In genomic region chr11:115285282-115285681, GRCm38 (mm10) we compare ENCODE assay signal across 35 mouse cellular contexts. TPM values are rescaled to one million over a fixed set of nuclear protein-coding genes. Genes with fewer than 3 reads are reported as not detected.
A peak's percentile ranks its signal among the peaks of the same experiment; 100 is the strongest.
DNase-seq lines count a peak whose midpoint lies in the region; ATAC-seq and TF ChIP-seq lines count a peak whose summit lies in the region.
"Had no signal": no experiment of that assay in that cellular context is flagged by ENCODE, and none has a peak within 500 bp of the region (broad histone marks: within the 10 kb centered on the region; RNA-seq: fewer than 3 reads in every experiment).

No protein-coding gene starts in this region.

- H3K9ac ChIP-seq in midbrain, embryonic 16.5 days (ENCODE audit: low read depth, low read length) = 0 out of 2 replicates have a peak overlapping the region, but pooled peaks have one; percentile 10
- no peak overlapping the region for H3K9ac ChIP-seq in midbrain, postnatal 0 days (replicated peaks; ENCODE audit: low read length, poor library complexity, severe bottlenecking)
- H3K9ac ChIP-seq in heart, embryonic 12.5 days = no peak overlapping the region
- H3K9ac ChIP-seq: forebrain, embryonic 13.5 days; heart, embryonic 13.5 days; limb, embryonic 15.5 days; neural tube, embryonic 12.5 days had no signal

- no peaks in the 10 kb centered on the region for H3K36me3 ChIP-seq in midbrain, embryonic 16.5 days (ENCODE audit: control insufficient read depth, insufficient read depth, low read length)
- H3K36me3 ChIP-seq in midbrain, postnatal 0 days (ENCODE audit: insufficient read depth, low read length) = no peaks in the 10 kb centered on the region
- H3K36me3 ChIP-seq in heart, embryonic 12.5 days = no peaks in the 10 kb centered on the region
- H3K36me3 ChIP-seq: heart, embryonic 13.5 days; limb, embryonic 10.5 days; limb, embryonic 15.5 days; neural tube, embryonic 12.5 days had no signal

- H3K4me2 ChIP-seq in midbrain, embryonic 16.5 days (ENCODE audit: low read length) = no peak overlapping the region
- H3K4me2 ChIP-seq in midbrain, postnatal 0 days (ENCODE audit: low read depth, low read length, poor library complexity, severe bottlenecking) = no peak overlapping the region
- no peak overlapping the region for H3K4me2 ChIP-seq in heart, embryonic 12.5 days
- H3K4me2 ChIP-seq: forebrain, embryonic 13.5 days; heart, embryonic 13.5 days; limb, embryonic 15.5 days; neural tube, embryonic 12.5 days had no signal

- no peak for ATAC-seq in midbrain, embryonic 16.5 days
- no peak for ATAC-seq in midbrain, postnatal 0 days (ENCODE audit: low FRiP score)
- peak; percentile 70 to 74 for ATAC-seq in hematopoietic stem cell, adult 5-6 weeks (replicated peaks in 1 of 2; ENCODE audit: insufficient read depth in 1 of 2, low FRiP score in 2 of 2, low TSS enrichment in 1 of 2, low read depth in 1 of 2, poor library complexity in 2 of 2, severe bottlenecking in 2 of 2)
- no peak for ATAC-seq in heart, embryonic 12.5 days (ENCODE audit: insufficient number of reproducible peaks, low FRiP score)
- ATAC-seq: forebrain, embryonic 13.5 days; hindbrain, embryonic 16.5 days; Patski had no signal

- TF ChIP-seq CTCF in gastrocnemius, adult 2 months (IDR thresholded peaks at IDR 0.05) = no peak
- no peak for TF ChIP-seq CTCF in midbrain, postnatal 0 days (IDR thresholded peaks at IDR 0.05)

- 67% methylated on average over 4 of the region's 4 CpGs for WGBS in midbrain, embryonic 16.5 days
- WGBS in midbrain, postnatal 0 days = 79% methylated on average over 4 of the region's 4 CpGs
- WGBS in heart, embryonic 12.5 days = 43% methylated on average over 4 of the region's 4 CpGs

- DNase-seq in gastrocnemius, adult 2 months = no peak
- DNase-seq in gastrocnemius, postnatal 14 days = no peak
- DNase-seq in midbrain, postnatal 0 days (ENCODE audit: low spot score) = no peak
- no peak for DNase-seq in left cerebral cortex, postnatal 25 days (ENCODE audit: low spot score in 2 of 2)
- DNase-seq: adrenal gland, postnatal 14 days; cerebellum, adult 18-20 months; gastrocnemius, postnatal 25 days; heart, adult 18-20 months; heart, postnatal 10 days; kidney, adult 8-10 months; lung, postnatal 36 days; midbrain, embryonic 14.5 days; retina, postnatal 1 day; right cerebral cortex, postnatal 14 days; thymus, postnatal 4 days had no signal

- no peaks in the 10 kb centered on the region for H3K27me3 ChIP-seq in midbrain, embryonic 16.5 days (ENCODE audit: control insufficient read depth, insufficient read depth, low read depth, low read length)
- no peaks in the 10 kb centered on the region for H3K27me3 ChIP-seq in midbrain, postnatal 0 days (ENCODE audit: insufficient read depth, low read length)
- no peaks in the 10 kb centered on the region for H3K27me3 ChIP-seq in heart, embryonic 12.5 days (replicated peaks)
- H3K27me3 ChIP-seq: forebrain, embryonic 13.5 days; heart, embryonic 13.5 days; limb, embryonic 15.5 days; neural tube, embryonic 12.5 days; Patski had no signal

- H3K9me3 ChIP-seq in midbrain, embryonic 16.5 days (replicated peaks; ENCODE audit: control insufficient read depth, low read length, poor library complexity, severe bottlenecking) = no peaks in the 10 kb centered on the region
- H3K9me3 ChIP-seq in midbrain, postnatal 0 days (ENCODE audit: low read length) = no peaks in the 10 kb centered on the region
- no peaks in the 10 kb centered on the region for H3K9me3 ChIP-seq in heart, embryonic 12.5 days (replicated peaks)
- H3K9me3 ChIP-seq: forebrain, embryonic 13.5 days; heart, embryonic 13.5 days; limb, embryonic 10.5 days; limb, embryonic 15.5 days; neural tube, embryonic 12.5 days had no signal

- intact Hi-C loops in gastrocnemius, adult 2 months (cut with DNase I) = no loop called here
- intact Hi-C loops in gastrocnemius, postnatal 14 days (cut with DNase I; ENCODE audit: low total_unique reads) = no loop called here
- intact Hi-C loops in left cerebral cortex, postnatal 25 days (cut with DNase I) = no loop called here

- H3K4me1 ChIP-seq in midbrain, embryonic 16.5 days (ENCODE audit: control insufficient read depth, insufficient read depth, low read length) = peaks cover 3% of the 10 kb centered on the region; the same call in 1 of the 2 replicates
- no peaks in the 10 kb centered on the region for H3K4me1 ChIP-seq in midbrain, postnatal 0 days (ENCODE audit: insufficient read depth, low read length)
- peaks cover 18% of the 10 kb centered on the region for H3K4me1 ChIP-seq in heart, embryonic 12.5 days (replicated peaks)
- H3K4me1 ChIP-seq: limb, embryonic 15.5 days had no signal

- H3K27ac ChIP-seq in gastrocnemius, adult 2 months = peak overlapping the region; percentile 35; the same call in 1 of the 2 replicates
- no peak overlapping the region for H3K27ac ChIP-seq in midbrain, embryonic 16.5 days (ENCODE audit: low read length)
- H3K27ac ChIP-seq in midbrain, postnatal 0 days (ENCODE audit: low read depth, low read length) = no peak overlapping the region
- no peak overlapping the region for H3K27ac ChIP-seq in heart, embryonic 12.5 days (ENCODE audit: poor library complexity, severe bottlenecking)
- H3K27ac ChIP-seq: forebrain, embryonic 13.5 days; heart, embryonic 13.5 days; kidney, postnatal 0 days; limb, embryonic 10.5 days; limb, embryonic 15.5 days; neural tube, embryonic 12.5 days had no signal

- no peak overlapping the region for H3K4me3 ChIP-seq in gastrocnemius, adult 2 months
- no peak overlapping the region for H3K4me3 ChIP-seq in midbrain, embryonic 16.5 days (ENCODE audit: low read depth, low read length)
- no peak overlapping the region for H3K4me3 ChIP-seq in midbrain, postnatal 0 days (ENCODE audit: low read depth, low read length)
- H3K4me3 ChIP-seq in heart, embryonic 12.5 days = no peak overlapping the region
- H3K4me3 ChIP-seq: forebrain, embryonic 13.5 days; heart, embryonic 13.5 days; limb, embryonic 10.5 days; limb, embryonic 15.5 days; myocyte; neural tube, embryonic 12.5 days had no signal

RNA-seq across cellular contexts. Expression of gene Fdxr, which starts 8.4 kb away (rescaled TPM):
- 1 to 10 TPM; 2.9 to 4.4 TPM for total RNA-seq in gastrocnemius, adult 2 months (2021)
- 1 to 10 TPM; 5.4 to 6.0 TPM for total RNA-seq in gastrocnemius, postnatal 14 days (2021)
- 19.7 and 23.4 TPM in 2 replicates for polyA plus RNA-seq in midbrain, embryonic 16.5 days (2015; fragmentation: Nextera tagmentation; extraction: Ambion mirVana)
- total RNA-seq in midbrain, postnatal 0 days (2014; rRNA removed) = 17.7 and 18.8 TPM in 2 replicates
- polyA plus RNA-seq in midbrain, postnatal 0 days (2015; fragmentation: Nextera tagmentation; extraction: Ambion mirVana) = 14.8 and 16.7 TPM in 2 replicates
- total RNA-seq in hematopoietic stem cell, adult 5-6 weeks (2017) = 19.9 and 22.6 TPM in 2 replicates
- total RNA-seq in left cerebral cortex, postnatal 25 days (2021) = 10 to 100 TPM; 14.5 to 17.4 TPM
- 11.3 and 12.3 TPM in 2 replicates for polyA plus RNA-seq in heart, embryonic 12.5 days (2016; fragmentation: Nextera tagmentation; extraction: Ambion mirVana)

RNA-seq across cellular contexts. Expression of gene Fads6, which starts 12.2 kb away (rescaled TPM):
- 1 to 10 TPM; 2.4 to 5.4 TPM for total RNA-seq in gastrocnemius, adult 2 months (2021)
- total RNA-seq in gastrocnemius, postnatal 14 days (2021) = 1 to 10 TPM; 1.6 to 1.7 TPM
- 0.91 and 1.4 TPM in 2 replicates for polyA plus RNA-seq in midbrain, embryonic 16.5 days (2015; fragmentation: Nextera tagmentation; extraction: Ambion mirVana)
- 10.2 and 10.6 TPM in 2 replicates for total RNA-seq in midbrain, postnatal 0 days (2014; rRNA removed)
- 1.4 and 1.6 TPM in 2 replicates for polyA plus RNA-seq in midbrain, postnatal 0 days (2015; fragmentation: Nextera tagmentation; extraction: Ambion mirVana)
- 2.8 and 4.3 TPM in 2 replicates for total RNA-seq in hematopoietic stem cell, adult 5-6 weeks (2017)
- 10 to 100 TPM in 1 of 2 experiments, 1 to 10 TPM in 1; 9.5 to 10.8 TPM for total RNA-seq in left cerebral cortex, postnatal 25 days (2021)
- 0.51 and 0.86 TPM in 2 replicates for polyA plus RNA-seq in heart, embryonic 12.5 days (2016; fragmentation: Nextera tagmentation; extraction: Ambion mirVana)

RNA-seq across cellular contexts. Expression of gene Grin2c, which starts 18.2 kb away (rescaled TPM):
- under 1 TPM in 1 of 2 experiments, not detected in 1; 0.06 TPM for total RNA-seq in gastrocnemius, adult 2 months (2021)
- total RNA-seq in gastrocnemius, postnatal 14 days (2021) = not detected
- polyA plus RNA-seq in midbrain, embryonic 16.5 days (2015; fragmentation: Nextera tagmentation; extraction: Ambion mirVana) = 0.18 and 0.31 TPM in 2 replicates
- total RNA-seq in midbrain, postnatal 0 days (2014; rRNA removed) = 2.9 and 4.1 TPM in 2 replicates
- polyA plus RNA-seq in midbrain, postnatal 0 days (2015; fragmentation: Nextera tagmentation; extraction: Ambion mirVana) = 0.59 and 0.75 TPM in 2 replicates
- total RNA-seq in hematopoietic stem cell, adult 5-6 weeks (2017) = not detected in 2 replicates
- total RNA-seq in left cerebral cortex, postnatal 25 days (2021) = 10 to 100 TPM; 41.0 to 42.0 TPM
- polyA plus RNA-seq in heart, embryonic 12.5 days (2016; fragmentation: Nextera tagmentation; extraction: Ambion mirVana) = 0.15 and 0.21 TPM in 2 replicates
- total RNA-seq: heart, postnatal 10 days; MEL had no signal
- polyA plus RNA-seq: forebrain, embryonic 13.5 days; heart, embryonic 13.5 days; intestine, embryonic 14.5 days; kidney, postnatal 0 days; myocyte; Patski; stomach, embryonic 14.5 days had no signal

RNA-seq across cellular contexts. Expression of gene Otop2, which starts 21.7 kb away (rescaled TPM):
- total RNA-seq in gastrocnemius, adult 2 months (2021) = not detected
- not detected for total RNA-seq in gastrocnemius, postnatal 14 days (2021)
- 0.09 and 0.29 TPM in 2 replicates for polyA plus RNA-seq in midbrain, embryonic 16.5 days (2015; fragmentation: Nextera tagmentation; extraction: Ambion mirVana)
- 0.05 and 1.5 TPM in 2 replicates for total RNA-seq in midbrain, postnatal 0 days (2014; rRNA removed)
- 0.15 and 0.22 TPM in 2 replicates for polyA plus RNA-seq in midbrain, postnatal 0 days (2015; fragmentation: Nextera tagmentation; extraction: Ambion mirVana)
- total RNA-seq in hematopoietic stem cell, adult 5-6 weeks (2017) = not detected in 2 replicates
- under 1 TPM; 0.62 to 0.96 TPM for total RNA-seq in left cerebral cortex, postnatal 25 days (2021)
- polyA plus RNA-seq in heart, embryonic 12.5 days (2016; fragmentation: Nextera tagmentation; extraction: Ambion mirVana) = not detected in 2 replicates
- total RNA-seq: adrenal gland, postnatal 14 days; gastrocnemius, postnatal 25 days; heart, adult 18-20 months; heart, postnatal 10 days; MEL had no signal
- polyA plus RNA-seq: embryonic facial prominence, embryonic 11.5 days; forebrain, embryonic 13.5 days; heart, embryonic 13.5 days; hindbrain, embryonic 11.5 days; intestine, embryonic 14.5 days; kidney, postnatal 0 days; limb, embryonic 10.5 days; liver, embryonic 16.5 days; lung, embryonic 16.5 days; midbrain, embryonic 14.5 days; neural tube, embryonic 12.5 days; Patski; stomach, embryonic 14.5 days; thymus, postnatal 0 days had no signal

RNA-seq across cellular contexts. Expression of gene Ush1g, which starts 36.6 kb away (rescaled TPM):
- total RNA-seq in gastrocnemius, adult 2 months (2021) = under 1 TPM; 0.61 to 0.81 TPM
- under 1 TPM; 0.25 to 0.73 TPM for total RNA-seq in gastrocnemius, postnatal 14 days (2021)
- polyA plus RNA-seq in midbrain, embryonic 16.5 days (2015; fragmentation: Nextera tagmentation; extraction: Ambion mirVana) = 0.10 and 0.20 TPM in 2 replicates
- total RNA-seq in midbrain, postnatal 0 days (2014; rRNA removed) = 0.14 TPM in 1 of 2 replicates, not detected in the other
- polyA plus RNA-seq in midbrain, postnatal 0 days (2015; fragmentation: Nextera tagmentation; extraction: Ambion mirVana) = 0.21 and 0.32 TPM in 2 replicates
- total RNA-seq in hematopoietic stem cell, adult 5-6 weeks (2017) = not detected in 2 replicates
- total RNA-seq in left cerebral cortex, postnatal 25 days (2021) = under 1 TPM; 0.18 to 0.28 TPM
- polyA plus RNA-seq in heart, embryonic 12.5 days (2016; fragmentation: Nextera tagmentation; extraction: Ambion mirVana) = 0.06 and 0.08 TPM in 2 replicates
- total RNA-seq: MEL had no signal
- polyA plus RNA-seq: embryonic facial prominence, embryonic 11.5 days; forebrain, embryonic 13.5 days; kidney, postnatal 0 days; limb, embryonic 10.5 days; lung, embryonic 16.5 days; stomach, embryonic 14.5 days; thymus, postnatal 0 days had no signal

Comparison
In these comparisons a context has a peak if more than half of its experiments do, and no peak if none do; other contexts are left out.
1. ATAC-seq: peak in hematopoietic stem cell, adult 5-6 weeks (2 of 2); none in midbrain, embryonic 16.5 days (single experiment), midbrain, postnatal 0 days (single experiment) and heart, embryonic 12.5 days (single experiment).